Mouse (Mus musculus): ENCODE measurements around the gene Icam4.

DNA sequence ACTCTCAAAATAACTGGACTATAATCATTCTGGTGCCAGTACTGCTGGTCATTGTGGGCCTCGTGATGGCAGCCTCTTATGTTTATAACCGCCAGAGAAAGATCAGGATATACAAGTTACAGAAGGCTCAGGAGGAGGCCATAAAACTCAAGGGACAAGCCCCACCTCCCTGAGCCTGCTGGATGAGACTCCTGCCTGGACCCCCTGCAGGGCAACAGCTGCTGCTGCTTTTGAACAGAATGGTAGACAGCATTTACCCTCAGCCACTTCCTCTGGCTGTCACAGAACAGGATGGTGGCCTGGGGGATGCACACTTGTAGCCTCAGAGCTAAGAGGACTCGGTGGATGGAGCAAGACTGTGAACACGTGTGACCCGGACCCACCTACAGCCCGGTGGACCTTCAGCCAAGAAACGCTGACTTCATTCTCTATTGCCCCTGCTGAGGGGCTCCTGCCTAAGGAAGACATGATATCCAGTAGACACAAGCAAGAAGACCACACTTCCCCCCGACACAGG lies 1.3 kb upstream of the Icam4 start:
- no peak for TF ChIP-seq GATA1 (IDR thresholded peaks at IDR 0.05; ENCODE audit: low read length)
- no peak for TF ChIP-seq TAL1 (IDR thresholded peaks at IDR 0.05; ENCODE audit: low read length)
